Mouse (Mus musculus) B cell, adult 2 months (primary cell): ENCODE results near the gene Myh10.

Source experiments
- DNase-seq, 2 experiments: peaks; one replicate each; pipeline ENCODE4 v3.0.0; 2022

The Myh10 gene

GRCm38 (mm10) chr11:68748121-68748520 lies 56.8 kb downstream of the Myh10 start:
- no peak for DNase-seq

GRCm38 (mm10) chr11:68750206-68750605 lies 58.8 kb downstream of the Myh10 start:
- DNase-seq: no peak

GRCm38 (mm10) chr11:68750938-68751337 lies 59.6 kb downstream of the Myh10 start:
- DNase-seq: peak; percentile 9 to 14

- no peak for DNase-seq
Observed at GRCm38 (mm10) chr11:68754283-68754682, 62.9 kb downstream of the Myh10 start.

- no peak for DNase-seq
Observed at GRCm38 (mm10) chr11:68756456-68757348, 65.3 kb downstream of the Myh10 start.

DNA sequence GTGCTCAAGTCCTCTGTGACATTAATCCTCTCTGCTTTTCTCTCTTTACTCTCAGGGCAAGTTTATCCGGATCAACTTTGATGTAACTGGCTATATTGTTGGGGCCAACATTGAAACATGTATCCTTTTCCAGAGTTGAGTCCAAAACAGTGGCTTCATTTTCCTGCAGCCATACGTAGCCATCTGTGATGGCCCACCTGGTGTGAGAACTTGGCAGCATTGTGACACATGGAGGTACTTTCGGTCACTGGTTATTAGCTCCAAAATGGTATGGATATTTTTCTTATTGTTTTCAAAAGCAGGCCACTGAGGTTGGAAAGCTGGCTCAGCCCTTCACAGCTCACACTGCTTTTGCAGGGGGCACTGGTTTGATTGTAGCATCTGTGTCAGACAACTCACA lies 68.3 kb downstream of the Myh10 start:
- no peak for DNase-seq

GRCm38 (mm10) chr11:68761155-68761554 lies 69.8 kb downstream of the Myh10 start:
- DNase-seq: no peak

GRCm38 (mm10) chr11:68761664-68762063 lies 70.3 kb downstream of the Myh10 start:
- no peak for DNase-seq

- no peak for DNase-seq
Observed at GRCm38 (mm10) chr11:68764622-68765021, 73.3 kb downstream of the Myh10 start.

DNA sequence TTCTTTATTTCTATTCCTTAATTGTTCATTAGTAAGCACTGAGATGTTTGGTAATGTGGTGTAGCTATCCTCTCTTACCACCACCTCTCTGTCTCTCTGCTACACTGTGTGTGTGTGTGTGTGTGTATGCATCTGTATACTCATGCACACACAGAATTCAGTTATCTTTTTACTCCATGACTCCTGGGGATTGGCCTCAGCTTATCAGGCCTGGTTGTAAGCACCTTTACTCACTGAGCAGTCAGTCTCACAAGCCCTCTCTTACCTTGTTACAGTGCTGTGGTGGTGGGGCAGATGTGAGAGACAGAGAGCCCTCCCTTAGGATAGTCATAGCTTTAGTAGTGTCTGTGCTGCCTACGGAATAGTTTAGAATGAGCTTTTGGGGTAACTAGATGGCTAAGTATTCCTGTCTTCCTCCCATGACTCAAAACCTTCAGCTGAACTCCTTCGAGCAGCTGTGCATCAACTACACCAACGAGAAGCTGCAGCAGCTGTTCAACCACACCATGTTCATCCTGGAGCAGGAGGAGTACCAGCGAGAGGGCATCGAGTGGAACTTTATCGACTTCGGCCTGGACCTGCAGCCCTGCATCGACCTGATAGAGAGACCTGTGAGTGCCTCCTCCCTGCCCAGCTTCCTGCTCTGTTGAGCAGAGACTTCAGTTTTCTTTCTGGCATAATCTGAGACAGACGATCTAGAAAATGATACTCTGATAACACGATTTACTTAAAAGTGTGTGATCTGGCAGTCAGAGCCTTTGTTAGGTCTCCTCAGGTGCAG lies 76.6 kb downstream of the Myh10 start:
- DNase-seq: no peak

DNA sequence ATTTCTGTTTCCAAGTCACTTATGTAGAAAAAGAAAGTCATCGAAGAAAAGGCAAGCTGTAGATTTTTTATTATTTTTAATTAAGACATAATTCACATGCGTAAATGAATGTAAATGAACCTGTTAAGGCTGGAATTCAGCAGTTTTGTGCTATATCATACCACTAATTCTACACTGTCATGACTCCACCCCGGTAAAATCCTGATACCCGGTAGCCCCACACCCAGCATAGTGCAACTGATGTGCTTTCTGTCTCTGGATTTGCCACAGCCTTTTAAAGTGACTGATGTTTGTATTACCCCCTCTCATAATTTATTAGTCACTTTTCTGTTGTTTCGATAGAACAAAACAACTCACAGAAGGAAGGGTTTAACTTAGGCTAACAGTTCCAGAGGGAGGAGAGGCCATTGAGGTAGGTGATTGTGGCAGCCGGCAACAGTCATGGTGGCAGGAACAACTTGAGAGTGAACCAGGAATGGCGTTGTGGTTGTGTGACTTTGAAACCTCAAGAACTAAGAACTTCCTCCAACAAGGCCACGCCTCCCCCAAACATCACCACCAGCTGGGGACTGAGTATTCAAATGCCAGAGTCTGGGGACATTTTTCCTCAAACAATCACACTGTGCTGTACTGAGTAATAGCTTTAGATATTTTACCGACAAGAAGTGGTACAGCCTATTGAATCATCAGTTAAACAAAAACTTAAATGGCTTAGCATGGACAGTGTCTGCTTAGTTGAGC lies 78.6 kb downstream of the Myh10 start:
- peak; percentile 5 to 9 for DNase-seq

DNA sequence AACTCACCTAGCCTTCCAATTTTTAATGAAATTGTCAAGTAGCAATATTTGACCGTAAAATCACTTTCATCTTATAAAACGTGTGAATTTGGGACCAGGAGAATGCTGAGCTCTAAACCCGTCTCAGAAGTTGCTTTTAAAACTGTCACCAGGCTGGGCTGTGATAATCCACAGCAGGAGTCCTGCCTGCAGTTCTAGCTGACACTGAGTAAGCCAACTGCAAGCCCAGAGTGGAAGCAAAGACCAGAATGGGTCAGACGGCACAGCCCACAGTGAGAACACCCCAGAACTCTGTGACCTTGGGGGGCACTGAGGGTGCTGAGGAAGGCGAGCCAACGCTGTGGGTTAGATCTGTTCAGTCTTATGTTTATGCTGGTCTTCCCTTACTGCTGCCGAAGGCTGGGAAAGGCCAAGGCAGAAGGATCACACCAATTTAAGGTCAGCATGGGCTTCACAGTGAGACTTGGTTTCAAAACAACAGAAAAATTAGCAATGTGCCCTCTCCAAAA lies 84.8 kb downstream of the Myh10 start:
- no peak for DNase-seq

DNA sequence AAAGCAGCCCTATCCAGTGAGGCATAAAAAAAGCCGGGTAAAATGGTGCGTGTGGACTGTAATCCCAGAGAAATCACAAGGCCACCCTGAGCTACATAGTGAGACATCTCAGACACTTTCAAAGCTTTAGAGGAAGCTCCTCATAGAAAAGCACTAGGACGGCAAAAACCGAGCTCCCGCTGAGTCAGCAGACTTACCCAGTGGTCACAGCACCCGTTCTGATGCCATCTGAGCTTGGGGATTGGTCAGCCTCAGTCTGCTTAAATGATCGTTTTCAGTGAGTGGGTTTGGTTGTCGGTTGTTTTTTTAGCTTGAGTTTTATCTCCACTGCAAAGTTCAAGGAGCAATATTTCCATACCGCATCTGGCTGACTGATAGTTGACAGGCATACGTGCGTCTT lies 86.6 kb downstream of the Myh10 start:
- no peak for DNase-seq

DNA sequence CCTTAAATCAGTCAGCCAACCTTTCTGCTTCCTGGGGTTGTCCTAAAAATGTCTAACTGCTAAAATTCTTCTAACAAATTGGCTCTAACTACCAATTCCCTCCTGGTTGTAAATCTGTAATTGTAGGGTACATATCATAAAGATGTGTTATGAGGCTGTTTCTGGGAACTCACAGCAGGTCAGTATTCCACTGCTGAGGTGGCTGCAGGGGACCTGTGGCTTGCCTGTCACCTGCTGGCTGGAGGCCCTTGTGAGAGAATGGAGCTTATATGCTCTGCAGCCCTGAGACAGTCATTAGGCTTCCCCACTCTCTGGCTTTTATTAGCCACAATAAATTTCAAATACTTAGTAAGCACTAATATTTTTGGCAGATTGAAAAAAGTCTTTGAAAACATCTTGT lies 87.5 kb downstream of the Myh10 start:
- DNase-seq: no peak

DNA sequence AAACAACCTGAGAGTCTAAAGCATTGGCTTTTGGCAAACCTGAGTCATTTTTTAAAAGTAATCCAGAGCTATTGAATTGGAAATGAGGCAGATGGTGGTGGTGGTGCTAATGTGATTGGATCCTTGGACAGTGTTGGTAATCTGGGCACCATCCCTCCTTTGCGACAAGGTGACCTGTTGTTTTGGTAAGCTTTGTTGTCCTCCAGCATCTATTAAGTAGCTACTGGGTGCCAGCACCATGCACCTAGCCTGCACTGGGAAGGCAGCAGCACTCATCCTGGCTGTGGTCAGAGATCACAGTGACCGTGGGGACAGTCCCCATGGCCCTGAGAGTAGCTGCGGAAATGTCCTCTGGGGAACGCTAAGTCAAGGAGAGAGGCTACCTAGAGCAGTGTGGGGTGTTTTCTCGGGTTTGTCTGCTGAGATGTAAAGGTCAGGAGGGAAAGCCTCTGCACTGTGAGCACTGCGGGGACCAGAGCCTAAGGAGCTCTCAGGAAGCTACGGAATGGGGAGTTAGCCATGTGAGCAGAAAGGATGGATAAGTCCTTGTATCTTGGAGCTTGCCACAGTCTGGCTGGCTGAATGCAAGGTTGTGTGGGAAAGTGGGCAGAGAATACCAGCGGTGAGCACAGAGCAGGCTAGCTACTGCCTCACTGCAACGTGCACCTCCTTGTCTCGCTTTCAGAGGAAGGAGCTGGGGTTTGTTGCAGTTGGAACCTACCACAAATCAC lies 88.5 kb downstream of the Myh10 start:
- DNase-seq: no peak

DNA sequence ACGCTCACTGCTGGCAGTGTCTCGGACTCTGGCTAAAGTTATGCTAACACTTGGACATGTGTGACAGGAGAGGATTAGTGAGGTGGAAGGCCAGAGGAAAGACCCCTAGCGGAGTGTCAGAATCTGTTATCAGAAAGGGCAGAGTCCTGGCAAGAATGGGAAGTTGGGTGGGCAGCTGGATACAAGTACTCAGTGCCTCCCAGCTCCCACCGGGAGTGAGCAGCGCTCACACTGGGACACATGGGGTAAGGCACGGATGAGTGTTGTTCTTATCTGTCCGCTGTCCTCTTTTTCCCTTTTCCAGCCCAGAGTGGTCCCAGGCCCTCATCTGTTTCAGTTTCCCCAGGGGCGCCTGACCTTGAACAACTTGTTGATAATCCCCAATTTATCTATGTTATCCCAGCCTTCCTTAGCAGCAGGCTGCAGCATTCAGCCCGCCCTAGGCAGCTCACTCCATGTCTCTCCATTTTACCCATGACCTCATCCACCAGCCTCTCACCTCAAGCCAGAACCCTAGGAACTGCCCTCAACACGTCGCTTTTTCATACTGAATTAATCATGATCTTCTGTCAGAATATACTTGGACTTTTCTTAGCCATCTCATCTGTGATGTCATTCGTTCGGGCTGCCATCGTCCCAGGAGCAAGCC lies 89.2 kb downstream of the Myh10 start:
- no peak for DNase-seq

DNA sequence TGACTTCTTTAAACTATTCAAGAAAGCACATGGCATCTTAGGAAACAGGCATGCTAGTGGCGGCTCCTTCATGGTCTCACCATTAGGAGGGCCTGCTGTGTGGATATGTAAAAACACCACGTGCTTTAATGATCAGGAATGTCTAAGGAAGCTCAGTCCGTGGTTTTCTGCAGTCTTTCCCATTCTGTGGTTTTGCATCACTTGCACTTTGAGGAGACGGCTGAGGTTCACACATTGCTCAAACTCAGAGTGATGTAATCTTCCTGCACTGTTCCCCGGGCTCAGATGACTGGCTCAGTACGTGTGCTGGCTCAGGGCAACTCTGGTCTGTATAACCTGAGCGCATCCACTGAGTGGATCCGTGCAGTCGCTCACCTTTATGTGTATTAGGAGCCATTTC lies 91.0 kb downstream of the Myh10 start:
- DNase-seq: no peak

- DNase-seq: no peak
Observed at GRCm38 (mm10) chr11:68785813-68786212, 94.5 kb downstream of the Myh10 start.

DNA sequence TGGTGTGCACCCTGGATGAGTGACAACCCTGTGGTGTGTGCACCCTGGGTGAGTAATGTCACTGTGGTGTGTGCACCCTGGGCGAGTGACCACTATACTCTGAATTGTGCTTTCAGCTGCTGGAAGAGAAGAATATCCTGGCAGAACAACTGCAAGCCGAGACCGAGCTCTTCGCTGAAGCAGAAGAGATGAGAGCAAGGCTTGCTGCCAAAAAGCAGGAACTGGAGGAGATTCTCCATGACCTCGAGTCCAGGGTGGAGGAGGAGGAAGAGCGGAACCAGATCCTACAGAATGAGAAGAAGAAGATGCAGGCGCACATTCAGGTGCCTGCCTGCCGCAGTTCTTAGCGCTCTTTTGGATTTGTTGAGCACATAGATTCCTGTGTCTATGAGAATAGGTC lies 95.9 kb downstream of the Myh10 start:
- DNase-seq: no peak

GRCm38 (mm10) chr11:68790720-68791119 lies 99.4 kb downstream of the Myh10 start:
- no peak for DNase-seq

- no peak for DNase-seq
Observed at GRCm38 (mm10) chr11:68791794-68792193, 100.4 kb downstream of the Myh10 start.

DNA sequence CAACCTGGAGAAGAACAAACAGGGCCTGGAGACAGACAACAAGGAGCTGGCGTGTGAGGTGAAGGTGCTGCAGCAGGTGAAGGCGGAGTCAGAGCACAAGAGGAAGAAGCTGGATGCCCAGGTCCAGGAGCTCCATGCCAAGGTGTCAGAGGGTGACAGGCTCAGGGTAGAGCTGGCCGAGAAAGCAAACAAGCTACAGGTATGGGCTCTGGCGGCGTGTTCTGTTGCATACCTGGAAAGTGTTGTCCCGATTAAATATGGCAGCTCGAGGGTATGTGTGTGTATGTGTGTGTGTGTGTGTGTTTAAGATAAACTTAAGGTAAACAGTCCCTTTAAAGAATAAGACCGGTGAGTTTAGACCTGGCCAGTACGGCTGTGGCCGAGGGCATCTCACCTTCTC lies 106.9 kb downstream of the Myh10 start:
- no peak for DNase-seq
